Mouse (Mus musculus) brown adipose tissue, adult 24 weeks (tissue): ENCODE results near the gene Ednrb. TPM values are rescaled to one million over a fixed set of nuclear protein-coding genes. Genes with fewer than 3 reads are reported as not detected.
A peak's percentile ranks its signal among the peaks of the same experiment; 100 is the strongest.
"Not testable (repeated sequence)": the region's sequence is repeated elsewhere in the genome, so short reads cannot be mapped to it uniquely, and the experiment has no call there.

Experiments used
- H3K27ac ChIP-seq: fragments of 200-500 bp; replicated peaks from 2 replicates; pipeline ENCODE4 v1.5.1; 2012; ENCODE audit warnings: low read depth, mild to moderate bottlenecking, low read length
- H3K4me1 ChIP-seq: fragments of 200-500 bp; 2 replicates; pipeline ENCODE4 v1.6.1; 2012; ENCODE audit warnings: low read length, mixed read lengths; ENCODE audit not compliant: control insufficient read depth, insufficient read depth, insufficient read length
- H3K4me3 ChIP-seq: fragments of 200-500 bp; 2 replicates; pipeline ENCODE4 v1.5.1; 2012; ENCODE audit warnings: low read depth, mild to moderate bottlenecking, low read length, moderate library complexity; ENCODE audit not compliant: insufficient read depth
- polyA plus RNA-seq: library from polyadenylated mRNA; stranded (reverse); fragments of >200 nt; gene quantifications from 2 replicates; pipeline ENCODE4 v1.2.4, GENCODE M21; 2012; ENCODE audit not compliant: missing spikeins, insufficient read depth, insufficient read length

Ednrb gene
- polyA plus RNA-seq, 1 experiment, result 12.6 TPM

DNA sequence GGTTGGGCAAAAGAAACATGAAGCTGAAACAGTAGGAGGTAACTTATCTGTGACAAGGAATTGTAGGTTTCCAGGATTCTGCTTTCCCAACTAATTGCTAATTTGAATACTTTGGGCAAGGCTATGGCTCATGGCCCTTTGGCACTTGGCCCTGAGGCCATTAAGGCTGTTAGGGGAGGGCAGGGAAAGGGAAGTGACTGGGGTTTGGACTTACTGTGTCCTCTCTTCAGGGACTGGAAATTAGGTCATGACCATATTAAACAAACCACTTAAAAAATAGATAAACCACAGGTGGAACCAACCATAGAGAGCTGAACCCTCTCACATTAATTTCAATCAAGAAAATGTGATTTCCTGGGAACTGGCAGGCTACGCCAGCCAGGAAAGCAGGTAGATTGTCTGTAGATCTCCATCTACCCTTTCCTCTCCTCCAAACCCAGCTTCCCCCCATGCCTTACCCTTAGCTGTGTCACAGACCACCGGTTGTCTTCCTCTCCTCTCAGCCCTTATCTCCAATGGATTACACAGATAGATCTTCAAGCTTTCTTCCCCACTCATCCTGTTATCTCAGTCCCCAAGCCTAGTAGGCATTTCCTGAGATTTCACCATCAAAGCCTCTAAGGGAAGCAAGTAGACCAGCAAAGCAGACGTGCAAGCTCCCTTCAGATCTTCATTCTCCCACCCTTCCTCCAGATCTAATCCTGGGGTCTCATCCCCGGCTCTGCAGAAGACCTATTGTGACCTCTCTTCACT, 40.1 kb downstream of the Ednrb start:
- peaks cover 2% of the 10 kb centered on the region; the same call in 1 of the 2 replicates for H3K4me1 ChIP-seq
- no peak overlapping the region for H3K27ac ChIP-seq
- no peak overlapping the region for H3K4me3 ChIP-seq

DNA sequence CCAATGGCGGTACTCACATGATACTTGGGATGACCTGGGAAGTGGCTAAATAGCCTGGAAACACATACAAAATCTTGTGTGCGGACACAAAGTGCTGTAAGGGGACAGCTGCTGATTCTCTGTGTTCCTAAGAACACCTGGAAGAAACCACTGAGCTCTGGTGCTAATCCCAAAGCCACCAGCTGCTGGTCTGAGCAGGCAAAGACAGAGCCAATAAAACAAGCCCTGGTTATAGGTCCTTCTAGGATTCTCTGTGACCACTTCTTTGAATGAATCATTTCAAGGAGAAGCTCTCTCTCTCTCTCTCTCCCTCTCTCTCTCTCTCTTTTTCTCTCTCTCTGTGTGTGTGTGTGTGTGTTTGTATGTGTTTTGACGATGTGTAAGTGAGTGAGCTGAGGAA, 47.1 kb downstream of the Ednrb start:
- Histone ChIP-seq H3K4me3 (no peak overlapping the region), H3K27ac (peak overlapping the region; percentile 39; the same call in 1 of the 2 replicates), H3K4me1 (no peaks in the 10 kb centered on the region)

DNA sequence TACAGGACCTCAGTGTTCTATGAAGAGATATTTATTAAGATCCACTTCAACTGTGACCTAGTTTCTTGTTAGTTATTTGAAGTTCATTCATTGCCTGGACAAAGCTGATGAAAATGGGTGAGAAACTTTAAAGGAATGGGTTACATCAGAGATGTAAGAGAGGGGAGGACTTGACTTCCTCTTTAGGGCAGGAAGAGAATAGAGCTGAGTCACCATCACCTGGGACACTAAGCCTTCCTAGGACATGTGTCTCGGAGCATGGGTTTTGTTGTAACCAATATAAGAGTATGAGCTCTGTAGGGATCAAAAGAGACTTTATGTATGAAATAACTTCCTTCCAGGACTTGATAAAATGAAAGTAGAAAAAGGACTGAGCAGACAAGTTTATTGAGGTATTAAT, 48.6 kb downstream of the Ednrb start:
- no peak overlapping the region for H3K27ac ChIP-seq
- H3K4me1 ChIP-seq, result no peaks in the 10 kb centered on the region
- no peak overlapping the region for H3K4me3 ChIP-seq

DNA sequence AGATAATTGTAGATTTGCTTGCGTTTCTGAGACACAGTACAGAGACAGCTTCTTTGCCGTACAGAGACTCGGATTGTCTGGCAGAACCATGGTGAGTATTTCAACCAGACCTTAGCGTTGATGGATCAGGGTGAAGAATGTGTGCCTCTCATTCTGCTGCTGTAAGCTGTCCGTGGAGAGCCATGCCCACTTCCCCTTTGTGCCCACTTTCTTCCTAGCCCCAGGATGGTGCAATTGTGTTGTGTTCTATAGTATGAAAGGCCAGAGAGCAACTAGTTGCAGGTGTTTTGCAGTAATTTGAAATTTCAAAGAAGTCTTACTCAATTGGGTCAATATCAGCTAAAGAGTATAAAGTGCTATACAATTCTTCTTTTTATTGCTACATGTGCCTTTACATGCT, 50.8 kb downstream of the Ednrb start:
- H3K4me1 ChIP-seq, result no peaks in the 10 kb centered on the region
- no peak overlapping the region for H3K4me3 ChIP-seq
- H3K27ac ChIP-seq, result no peak overlapping the region

DNA sequence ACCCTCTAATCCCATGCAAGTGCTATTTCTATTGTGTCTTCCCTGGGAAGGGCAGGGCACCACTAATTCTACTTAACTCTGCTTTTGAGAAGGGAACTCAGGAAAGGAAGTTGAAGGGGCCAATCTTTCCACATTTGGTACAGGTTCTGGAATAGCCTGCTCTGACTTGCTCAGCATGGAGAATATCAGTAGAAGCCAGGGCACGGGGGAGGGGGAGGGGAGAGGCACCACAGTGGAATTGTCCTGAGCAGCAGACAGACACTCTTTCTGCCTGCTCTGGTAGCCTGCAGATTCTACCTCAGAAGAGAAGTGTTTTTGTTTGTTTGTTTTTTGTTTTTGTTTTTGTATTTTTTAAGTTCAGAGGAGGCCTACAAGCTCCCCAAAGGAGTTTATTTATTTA, 51.5 kb downstream of the Ednrb start:
- Histone ChIP-seq H3K4me3 (no peak overlapping the region), H3K27ac (no peak overlapping the region), H3K4me1 (no peaks in the 10 kb centered on the region)

DNA sequence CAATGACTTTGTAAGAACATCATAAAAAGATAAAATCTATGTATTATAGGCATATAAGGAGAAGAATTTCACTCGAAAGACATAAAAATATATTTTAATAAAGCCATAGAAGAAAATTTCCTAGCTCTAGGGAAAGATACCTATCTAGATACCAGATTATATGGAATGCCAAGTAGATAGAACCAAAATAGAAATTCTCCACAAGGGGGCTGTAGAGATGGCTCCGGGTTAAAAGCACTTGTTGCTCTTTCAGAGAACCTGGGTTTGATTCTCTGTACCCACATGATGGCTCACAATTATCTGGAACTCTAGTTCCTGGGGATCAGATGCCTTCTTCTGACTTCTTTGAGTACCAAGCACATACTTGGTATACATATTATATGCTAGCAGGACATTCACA, 56.7 kb downstream of the Ednrb start:
- Histone ChIP-seq H3K27ac (no peak overlapping the region), H3K4me1 (no peaks in the 10 kb centered on the region; the same call in 1 of the 2 replicates)

DNA sequence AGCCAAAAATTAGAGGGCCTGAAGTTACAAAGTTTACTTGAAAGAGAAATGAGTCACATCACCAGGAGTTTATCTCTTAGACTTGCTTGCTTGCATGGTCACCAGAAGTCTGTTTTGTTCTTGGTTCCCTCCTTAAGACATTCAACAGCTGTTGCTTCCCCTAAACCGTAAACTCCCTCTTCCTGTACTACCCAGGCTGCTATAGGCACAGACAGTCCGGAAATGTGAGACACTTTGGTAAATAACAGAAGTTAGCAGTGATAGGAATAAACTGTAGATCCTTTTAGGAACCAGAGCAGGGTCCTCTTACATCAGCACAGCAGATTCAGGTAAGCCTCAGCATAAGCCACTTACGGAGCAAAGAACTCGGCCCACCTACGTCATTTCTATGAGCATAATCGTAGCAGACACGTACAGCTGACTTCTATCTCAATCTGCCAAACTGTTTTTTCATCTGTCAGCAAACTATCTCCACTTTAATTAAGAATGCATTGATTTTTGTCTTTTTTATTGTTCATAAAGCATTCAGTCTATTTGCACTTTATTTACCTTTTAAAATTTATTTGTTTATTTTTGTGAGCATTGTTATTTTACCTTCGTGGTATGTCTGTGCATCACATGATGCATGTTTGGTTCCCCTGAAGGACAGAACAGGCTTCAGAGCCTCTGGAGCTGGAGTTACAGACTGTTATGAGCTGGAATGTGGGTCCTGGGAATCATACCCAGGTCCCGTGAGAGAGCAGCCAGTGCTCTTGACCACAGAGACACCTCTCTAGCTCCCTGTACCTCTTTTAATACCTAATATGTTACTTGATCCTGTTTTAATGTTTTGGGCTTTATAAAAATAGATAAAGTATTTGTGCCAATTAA, 58.9 kb downstream of the Ednrb start:
- peak overlapping the region; percentile 35 for H3K4me3 ChIP-seq
- peak overlapping the region; percentile 61; the same call in 1 of the 2 replicates for H3K27ac ChIP-seq
- no peaks in the 10 kb centered on the region; the same call in 1 of the 2 replicates for H3K4me1 ChIP-seq

More for the DNA sequence above, 56.7 kb downstream of the Ednrb start:
- no peak overlapping the region for H3K4me3 ChIP-seq

DNA sequence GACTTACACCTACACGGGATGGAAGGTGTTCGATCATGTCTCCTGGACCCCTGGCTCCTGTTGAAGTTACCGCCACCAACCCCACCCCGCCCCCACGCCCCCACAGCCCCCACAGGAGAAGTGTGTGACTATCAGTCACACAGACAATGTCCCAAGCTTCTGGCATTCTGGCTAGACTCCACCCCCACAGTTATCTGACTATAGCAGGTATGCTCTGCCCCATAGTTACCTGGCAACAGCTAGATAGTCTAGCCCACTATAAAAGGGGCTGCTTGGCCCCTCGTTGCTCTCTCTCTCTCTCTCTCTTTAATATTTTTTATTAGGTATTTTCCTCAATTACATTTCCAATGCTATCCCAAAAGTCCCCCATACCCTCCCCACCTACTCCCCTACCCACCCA, 63.9 kb downstream of the Ednrb start:
- not testable (repeated sequence) for H3K27ac ChIP-seq, H3K4me1 ChIP-seq, H3K4me3 ChIP-seq

DNA sequence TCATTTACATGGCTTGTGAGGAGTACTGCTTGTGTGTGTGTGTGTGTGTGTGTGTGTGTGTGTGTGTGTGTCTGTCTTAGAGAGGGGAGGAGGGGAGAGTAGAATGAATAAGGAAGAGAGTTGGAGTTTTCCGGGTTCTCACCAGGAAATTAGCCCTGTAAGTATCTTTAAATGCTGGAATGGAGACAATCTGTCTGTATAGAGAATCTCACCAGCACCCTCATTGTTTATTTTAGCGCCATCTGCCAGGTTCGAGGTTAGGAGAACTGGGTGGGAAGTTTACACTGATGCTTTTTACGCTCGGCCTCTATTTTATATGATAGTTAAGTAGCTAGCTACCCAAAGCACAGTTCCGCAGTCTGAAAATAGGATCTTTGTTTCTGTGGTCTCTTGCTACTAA, 64.9 kb downstream of the Ednrb start:
- H3K4me1 ChIP-seq, result peaks cover 5% of the 10 kb centered on the region
- H3K27ac ChIP-seq, result no peak overlapping the region
- H3K4me3 ChIP-seq, result no peak overlapping the region

DNA sequence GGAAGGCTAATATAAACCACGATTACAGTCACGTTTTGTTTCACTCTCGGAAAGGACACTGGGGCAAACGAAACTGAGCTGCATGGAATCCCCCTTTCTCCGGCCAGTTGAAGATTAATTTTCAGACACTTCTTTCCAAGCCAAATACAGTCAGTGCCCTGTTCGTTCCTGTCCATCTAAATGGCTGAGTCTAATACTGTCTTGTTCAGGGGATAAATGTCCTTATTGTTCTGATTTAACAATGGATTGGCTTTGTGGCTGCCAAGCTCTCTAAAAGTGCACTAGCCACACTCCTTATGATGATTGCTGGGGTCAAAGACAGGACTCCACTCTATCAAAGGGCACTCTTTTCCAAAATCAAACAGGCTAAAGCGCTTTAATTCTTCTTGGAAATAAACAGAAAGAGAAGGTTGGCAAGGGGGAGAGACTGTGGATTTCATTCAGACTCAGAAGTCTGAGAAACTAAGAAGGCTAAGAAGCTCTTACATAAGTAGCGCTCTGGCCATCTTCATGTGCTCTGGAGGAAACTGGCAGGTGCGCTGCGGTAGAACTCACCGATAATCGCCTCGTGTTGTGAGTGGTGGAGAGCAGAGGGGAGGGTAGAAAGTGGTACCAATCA, 65.6 kb downstream of the Ednrb start:
- Histone ChIP-seq H3K27ac (peak overlapping the region; percentile 77), H3K4me3 (peak overlapping the region; percentile 38), H3K4me1 (peaks cover 5% of the 10 kb centered on the region)

DNA sequence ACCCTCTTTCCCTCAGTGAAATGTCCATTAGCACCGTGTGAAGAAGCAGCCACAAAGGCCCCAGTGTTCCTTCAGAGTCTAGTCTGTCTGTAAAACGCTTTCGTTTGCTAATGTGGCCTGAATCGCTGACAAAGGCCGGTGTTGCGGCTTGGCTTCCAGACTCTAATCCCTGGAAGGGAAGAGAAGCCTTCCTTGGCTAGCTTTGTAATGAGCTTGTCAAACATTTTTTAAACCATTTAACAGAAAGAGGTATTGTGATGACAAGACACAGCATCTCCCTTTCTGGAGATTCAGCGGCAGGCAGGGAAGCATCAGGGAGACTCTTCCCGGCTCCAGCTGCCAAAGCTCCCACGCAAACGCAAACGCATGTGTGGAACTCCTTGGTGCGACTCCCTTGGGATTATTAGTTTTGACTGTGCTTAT, 66.2 kb downstream of the Ednrb start:
- H3K4me1 ChIP-seq, result peaks cover 5% of the 10 kb centered on the region
- H3K4me3 ChIP-seq, result peak overlapping the region; percentile 38
- peak overlapping the region; percentile 77 for H3K27ac ChIP-seq

DNA sequence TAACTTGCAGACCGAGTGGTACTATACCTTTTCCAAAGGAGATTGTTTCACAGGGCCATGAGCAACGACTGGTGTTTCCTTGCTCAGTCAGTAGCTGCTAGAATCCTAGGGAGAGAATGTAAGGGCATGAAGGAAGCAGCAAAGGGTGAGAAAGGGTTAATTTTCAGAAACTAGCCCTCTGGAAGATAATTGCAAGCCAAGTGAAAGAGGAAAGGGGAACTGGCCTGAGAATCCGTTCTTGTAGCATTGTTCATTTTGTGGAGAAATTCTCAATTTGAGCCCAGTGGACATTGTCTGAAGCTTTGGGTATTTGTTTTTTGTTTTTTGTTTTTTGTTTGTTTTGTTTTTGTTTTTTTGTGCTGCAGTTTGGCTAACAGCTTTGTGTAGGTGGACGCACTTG, 66.8 kb downstream of the Ednrb start:
- Histone ChIP-seq H3K4me3 (no peak overlapping the region), H3K27ac (no peak overlapping the region), H3K4me1 (peaks cover 5% of the 10 kb centered on the region)

DNA sequence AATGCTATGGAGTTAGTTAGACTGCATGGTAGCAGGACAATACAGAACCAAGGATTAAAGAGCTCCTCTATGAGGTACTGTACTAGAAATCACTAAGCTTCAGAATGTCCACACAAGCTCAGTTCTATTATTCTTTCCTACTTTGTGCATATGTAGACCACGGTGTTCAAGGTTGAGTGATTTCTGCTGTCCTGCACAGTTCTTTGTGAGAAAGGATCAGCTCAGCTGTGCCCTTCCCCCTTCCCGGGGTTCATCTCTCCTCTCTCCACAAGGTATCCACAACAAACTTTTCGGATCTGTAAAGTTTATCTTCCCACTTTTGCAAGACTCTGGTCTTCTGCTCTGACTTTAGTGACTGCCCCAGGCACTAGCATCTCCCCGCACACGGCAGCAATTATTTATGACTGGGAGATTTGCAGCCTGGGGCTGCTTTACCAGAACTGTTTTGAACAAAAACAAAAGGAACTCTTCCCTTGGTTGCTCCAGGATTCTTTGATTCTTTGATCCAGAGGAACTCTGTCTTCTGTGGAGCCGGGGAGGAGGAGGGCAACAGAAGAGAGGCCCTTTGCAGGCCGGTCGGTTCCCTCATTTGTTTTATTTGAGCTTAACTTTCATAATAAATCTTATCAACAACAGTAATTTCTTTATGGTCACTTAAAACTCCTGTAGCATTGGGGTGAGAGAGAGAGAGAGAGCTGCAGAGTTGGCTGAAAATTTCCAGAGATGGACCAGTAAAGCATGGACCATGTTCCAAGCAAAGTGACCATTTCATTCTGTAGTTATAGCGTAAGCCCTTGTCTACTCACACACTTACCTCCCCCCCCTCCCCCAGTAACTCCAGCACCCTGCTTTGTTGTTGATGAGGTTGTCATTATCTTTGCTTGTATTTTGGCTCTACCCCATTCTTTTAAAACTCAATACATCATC, 74.6 kb downstream of the Ednrb start:
- Histone ChIP-seq H3K4me3 (no peak overlapping the region), H3K4me1 (no peaks in the 10 kb centered on the region), H3K27ac (no peak overlapping the region)

DNA sequence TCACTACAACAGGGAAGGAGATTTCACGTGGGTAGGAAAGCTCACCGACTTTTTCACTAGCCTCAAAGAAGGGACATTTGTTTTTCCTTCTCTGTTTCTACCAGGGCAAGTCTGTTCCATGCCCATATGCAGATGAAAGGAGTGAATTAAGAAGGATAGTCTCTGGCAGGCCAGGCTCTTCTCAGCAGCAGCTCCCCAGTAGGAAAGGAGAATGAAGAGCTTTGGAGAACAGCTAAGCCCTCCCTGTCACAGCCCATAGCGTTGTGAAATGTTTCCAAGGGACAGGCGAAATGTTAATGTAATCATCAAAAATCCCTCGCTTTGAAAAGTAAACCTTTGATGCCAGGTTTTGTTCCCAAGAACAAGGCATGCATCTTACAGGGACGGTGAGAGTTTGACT, 76.7 kb downstream of the Ednrb start:
- no peak overlapping the region for H3K27ac ChIP-seq
- no peaks in the 10 kb centered on the region for H3K4me1 ChIP-seq
- H3K4me3 ChIP-seq, result no peak overlapping the region
